Mouse (Mus musculus): Measurements from ENCODE around the gene Fnbp1l.
A peak's percentile ranks its signal among the peaks of the same experiment; 100 is the strongest.

Gene Fnbp1l

DNA sequence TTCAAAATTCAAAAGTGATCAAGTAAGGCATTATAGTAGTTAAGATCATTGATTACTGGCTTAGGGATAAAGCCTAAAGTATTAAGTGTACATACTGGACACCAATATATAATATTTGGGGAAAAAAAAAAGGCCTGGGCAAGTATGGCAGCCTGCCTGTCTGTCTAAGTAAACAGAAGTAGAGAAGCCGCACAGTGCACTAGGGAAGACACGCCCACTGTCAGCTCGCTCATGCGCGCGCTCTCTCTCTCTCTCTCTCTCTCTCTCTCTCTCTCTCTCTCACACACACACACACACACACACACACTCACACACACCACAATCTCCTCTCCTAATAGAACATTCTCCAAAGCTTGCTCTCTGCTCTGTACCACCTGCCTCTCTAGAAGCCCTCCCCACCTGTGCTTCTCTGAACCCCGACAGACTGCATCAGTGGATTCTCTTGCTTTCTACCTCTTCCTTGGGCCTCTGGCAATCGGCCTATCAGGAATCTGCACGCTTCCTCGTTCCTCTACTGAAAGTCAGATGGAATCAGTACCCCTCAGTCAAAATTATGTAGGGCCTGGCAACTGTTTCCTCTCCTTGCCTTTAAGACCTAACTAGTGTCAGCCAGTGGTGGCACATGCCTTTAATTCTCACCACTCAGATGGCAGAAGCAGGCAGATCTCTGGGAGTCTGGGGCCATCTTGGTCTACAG, 13.3 kb downstream of the Fnbp1l start:
- no peak for DNase-seq (ENCODE audit: low read depth, low spot score)

- no peak for DNase-seq (ENCODE audit: low read depth, low spot score)
Observed at GRCm38 (mm10) chr3:122603229-122603628, 16.3 kb downstream of the Fnbp1l start.

- DNase-seq (ENCODE audit: low read depth, low spot score): no peak
Observed at GRCm38 (mm10) chr3:122602370-122602769, 17.1 kb downstream of the Fnbp1l start.

- no peak for DNase-seq (ENCODE audit: low read depth, low spot score)
Observed at GRCm38 (mm10) chr3:122599291-122599690, 20.2 kb downstream of the Fnbp1l start.

- DNase-seq (ENCODE audit: low read depth, low spot score): no peak
Observed at GRCm38 (mm10) chr3:122590804-122591203, 28.7 kb downstream of the Fnbp1l start.

- DNase-seq (ENCODE audit: low read depth, low spot score): no peak
Observed at GRCm38 (mm10) chr3:122590346-122590745, 29.2 kb downstream of the Fnbp1l start.

- no peak for DNase-seq (ENCODE audit: low read depth, low spot score)
Observed at GRCm38 (mm10) chr3:122586918-122587641, 32.4 kb downstream of the Fnbp1l start.

GRCm38 (mm10) chr3:122577360-122577759, 42.2 kb downstream of the Fnbp1l start:
- DNase-seq (ENCODE audit: low read depth, low spot score): no peak

DNA sequence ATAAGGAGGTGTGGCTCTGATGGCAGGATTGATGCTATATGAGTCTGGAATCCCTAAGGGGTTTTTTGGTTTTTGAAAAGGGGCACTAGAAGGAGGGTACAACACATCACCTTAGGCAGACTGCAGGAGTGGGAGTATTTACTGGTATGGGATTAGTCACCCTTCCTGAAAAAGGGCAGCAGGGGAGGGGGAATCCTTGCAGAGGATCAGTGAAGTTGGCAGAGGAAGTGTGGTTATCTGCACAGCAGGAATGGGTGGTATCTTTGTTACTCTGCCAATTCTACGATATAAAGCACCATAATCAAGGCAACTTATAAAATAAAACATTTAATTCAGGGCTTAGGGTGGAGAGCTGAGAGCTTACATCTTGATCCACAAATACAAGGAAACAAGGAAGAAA, 44.6 kb downstream of the Fnbp1l start:
- no peak for DNase-seq (ENCODE audit: low read depth, low spot score)

GRCm38 (mm10) chr3:122573426-122574286, 45.9 kb downstream of the Fnbp1l start:
- DNase-seq (ENCODE audit: low read depth, low spot score): peak; percentile 11

- DNase-seq (ENCODE audit: low read depth, low spot score): peak; percentile 25
Observed at GRCm38 (mm10) chr3:122566549-122566948, 53.0 kb downstream of the Fnbp1l start.

- no peak for DNase-seq (ENCODE audit: low read depth, low spot score)
Observed at GRCm38 (mm10) chr3:122566112-122566511, 53.4 kb downstream of the Fnbp1l start.

GRCm38 (mm10) chr3:122565285-122565684, 54.2 kb downstream of the Fnbp1l start:
- DNase-seq (ENCODE audit: low read depth, low spot score): no peak

DNA sequence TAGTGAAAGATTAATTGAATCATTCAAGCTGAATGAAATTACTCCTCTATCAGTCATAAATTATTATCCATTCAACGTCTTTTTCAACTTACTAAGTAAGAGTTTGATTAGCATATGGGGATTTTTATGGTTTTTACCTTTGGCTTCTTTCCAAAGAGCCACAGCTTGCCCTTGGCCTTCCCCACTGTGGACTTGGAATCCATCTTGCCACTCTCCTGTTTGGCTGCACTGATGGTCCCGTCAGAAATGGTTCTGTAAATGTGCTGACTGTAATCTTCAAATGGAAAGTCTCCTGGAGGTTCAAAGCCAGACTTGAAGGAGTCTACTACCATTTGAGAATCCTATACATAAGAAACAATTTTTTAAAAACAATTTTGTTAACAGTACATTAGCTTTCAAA, 61.7 kb downstream of the Fnbp1l start:
- DNase-seq (ENCODE audit: low read depth, low spot score): no peak

GRCm38 (mm10) chr3:122551174-122551573, 68.3 kb downstream of the Fnbp1l start:
- no peak for DNase-seq (ENCODE audit: low read depth, low spot score)

GRCm38 (mm10) chr3:122547469-122547868, 72.0 kb downstream of the Fnbp1l start:
- no peak for DNase-seq (ENCODE audit: low read depth, low spot score)

- no peak for DNase-seq (ENCODE audit: low read depth, low spot score)
Observed at GRCm38 (mm10) chr3:122545346-122545745, 74.2 kb downstream of the Fnbp1l start.

DNA sequence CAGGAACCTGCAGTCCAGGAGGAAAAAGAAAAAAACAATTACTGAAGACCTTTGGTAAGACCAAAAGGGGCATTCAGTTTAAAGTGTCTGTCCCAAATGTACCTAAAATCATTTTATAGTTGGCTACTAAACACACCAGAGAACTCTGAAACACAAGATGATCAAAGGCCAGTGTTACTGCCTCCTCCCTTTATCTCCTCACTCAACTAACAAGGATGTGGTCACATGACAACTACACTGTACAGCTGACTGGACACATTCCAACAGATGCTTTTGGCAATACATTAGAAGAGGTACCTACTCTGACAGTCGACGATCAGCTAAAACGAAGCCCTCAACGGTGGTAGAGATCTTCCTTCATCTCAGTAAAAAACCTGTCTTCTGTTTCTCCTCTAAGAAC, 78.6 kb downstream of the Fnbp1l start:
- DNase-seq (ENCODE audit: low read depth, low spot score): no peak

DNA sequence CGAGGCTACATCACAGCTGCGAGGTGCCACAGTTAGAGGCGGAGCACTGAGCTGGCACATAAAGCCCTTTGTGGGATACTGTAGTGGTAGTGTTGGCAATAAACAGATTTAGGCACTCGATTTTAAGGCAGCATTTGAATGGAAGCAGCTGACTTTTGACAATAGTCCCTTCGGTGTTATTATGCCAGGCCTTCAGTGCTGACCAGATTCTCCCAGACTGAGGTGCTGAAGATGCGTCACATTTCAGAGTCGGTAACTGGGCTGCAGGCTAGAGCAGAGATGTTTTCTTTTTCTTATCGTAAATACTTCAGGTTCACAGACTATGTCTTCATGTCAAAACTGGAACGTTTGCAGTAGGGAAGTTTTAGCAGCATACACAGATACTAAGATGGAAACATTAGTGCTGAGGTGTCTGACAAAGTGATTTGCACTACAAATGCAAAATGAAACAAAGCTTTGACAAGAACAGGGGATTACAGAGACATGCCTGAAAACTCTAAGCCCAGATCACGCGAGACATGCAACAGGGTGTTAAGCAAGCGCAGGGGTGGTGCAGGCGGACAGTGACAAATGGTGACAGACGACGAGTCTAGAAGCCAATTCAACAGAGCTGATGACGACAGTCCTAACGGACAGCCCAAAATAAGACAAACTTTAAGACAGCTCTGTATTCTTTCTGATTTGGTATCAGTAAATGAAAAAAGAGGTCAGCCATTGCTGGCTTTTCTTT, 79.4 kb downstream of the Fnbp1l start:
- DNase-seq (ENCODE audit: low read depth, low spot score): no peak

DNA sequence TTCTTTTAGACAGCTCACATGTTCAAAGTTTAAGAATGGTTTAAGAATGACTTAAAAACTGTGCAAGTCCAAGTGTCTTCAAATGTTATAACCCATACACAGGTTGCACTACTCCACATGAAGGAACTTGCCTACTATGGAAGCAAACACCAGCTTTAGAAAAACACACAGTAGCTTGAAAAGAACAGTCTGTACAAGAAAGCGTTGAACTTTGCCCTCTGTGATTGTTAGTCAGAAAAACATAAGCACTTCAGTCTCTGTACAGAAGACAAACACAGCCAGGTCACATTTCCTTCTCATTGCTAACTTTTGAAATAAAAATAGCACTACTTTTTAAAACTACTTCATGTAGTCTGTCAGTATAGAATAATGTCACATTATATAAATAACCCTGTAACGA, 80.7 kb downstream of the Fnbp1l start:
- DNase-seq (ENCODE audit: low read depth, low spot score): no peak

- no peak for DNase-seq (ENCODE audit: low read depth, low spot score)
Observed at GRCm38 (mm10) chr3:122535938-122536703, 83.4 kb downstream of the Fnbp1l start.

All from A20 (cell line).